Mouse (Mus musculus) T-cell, adult 2 months (primary cell): ENCODE measurements around the gene Map3k13.

Experiments
- DNase-seq: peaks from one replicate; pipeline ENCODE4 v3.0.0; 2022; ENCODE audit warnings: low spot score

The Map3k13 gene

GRCm38 (mm10) chr16:21852374-21852773 lies 58.2 kb downstream of the Map3k13 start:
- DNase-seq, result no peak

- DNase-seq, result no peak
These were observed 59.3 kb downstream of the Map3k13 start for GRCm38 (mm10) chr16:21853446-21853941.

GRCm38 (mm10) chr16:21854589-21855284 lies 60.6 kb downstream of the Map3k13 start:
- DNase-seq, result no peak

GRCm38 (mm10) chr16:21856134-21856533 lies 62.0 kb downstream of the Map3k13 start:
- DNase-seq, result no peak

- no peak for DNase-seq
These were observed 63.0 kb downstream of the Map3k13 start for GRCm38 (mm10) chr16:21857126-21857644.

- DNase-seq, result no peak
These were observed 64.0 kb downstream of the Map3k13 start for GRCm38 (mm10) chr16:21858163-21858562.

- no peak for DNase-seq
These were observed 64.7 kb downstream of the Map3k13 start for GRCm38 (mm10) chr16:21858882-21859281.

GRCm38 (mm10) chr16:21862448-21862847 lies 68.3 kb downstream of the Map3k13 start:
- no peak for DNase-seq

- no peak for DNase-seq
These were observed 71.3 kb downstream of the Map3k13 start for GRCm38 (mm10) chr16:21865250-21865982.

- DNase-seq, result no peak
These were observed 71.9 kb downstream of the Map3k13 start for GRCm38 (mm10) chr16:21865983-21866575.

GRCm38 (mm10) chr16:21867727-21868126 lies 73.6 kb downstream of the Map3k13 start:
- DNase-seq, result no peak

- no peak for DNase-seq
These were observed 74.5 kb downstream of the Map3k13 start for GRCm38 (mm10) chr16:21868651-21869050.

- no peak for DNase-seq
These were observed 75.7 kb downstream of the Map3k13 start for GRCm38 (mm10) chr16:21869879-21870278.

GRCm38 (mm10) chr16:21877735-21878134 lies 83.6 kb downstream of the Map3k13 start:
- no peak for DNase-seq

- DNase-seq, result no peak
These were observed 84.7 kb downstream of the Map3k13 start for GRCm38 (mm10) chr16:21878834-21879233.

GRCm38 (mm10) chr16:21881181-21881580 lies 87.0 kb downstream of the Map3k13 start:
- no peak for DNase-seq

GRCm38 (mm10) chr16:21881582-21882259 lies 87.6 kb downstream of the Map3k13 start:
- no peak for DNase-seq

GRCm38 (mm10) chr16:21887601-21888000 lies 93.5 kb downstream of the Map3k13 start:
- DNase-seq, result no peak

GRCm38 (mm10) chr16:21893890-21894289 lies 99.7 kb downstream of the Map3k13 start:
- DNase-seq, result no peak

- DNase-seq, result no peak
These were observed 107.1 kb downstream of the Map3k13 start for GRCm38 (mm10) chr16:21901286-21901685.

- no peak for DNase-seq
These were observed 110.5 kb downstream of the Map3k13 start for GRCm38 (mm10) chr16:21904636-21905035.

- no peak for DNase-seq
These were observed 111.8 kb downstream of the Map3k13 start for GRCm38 (mm10) chr16:21905996-21906395.
